Mouse (Mus musculus) liver (tissue): ENCODE data around the gene Wasl.

Experiments
- DNase-seq: peaks from one replicate; pipeline ENCODE4 v3.0.0-alpha.2; 2020; ENCODE audit warnings: mixed read lengths

The Wasl gene

GRCm38 (mm10) chr6:24602993-24603392, 61.8 kb downstream of the Wasl start:
- DNase-seq = no peak

- DNase-seq = no peak
These were observed 62.5 kb downstream of the Wasl start for GRCm38 (mm10) chr6:24602351-24602750.

DNA sequence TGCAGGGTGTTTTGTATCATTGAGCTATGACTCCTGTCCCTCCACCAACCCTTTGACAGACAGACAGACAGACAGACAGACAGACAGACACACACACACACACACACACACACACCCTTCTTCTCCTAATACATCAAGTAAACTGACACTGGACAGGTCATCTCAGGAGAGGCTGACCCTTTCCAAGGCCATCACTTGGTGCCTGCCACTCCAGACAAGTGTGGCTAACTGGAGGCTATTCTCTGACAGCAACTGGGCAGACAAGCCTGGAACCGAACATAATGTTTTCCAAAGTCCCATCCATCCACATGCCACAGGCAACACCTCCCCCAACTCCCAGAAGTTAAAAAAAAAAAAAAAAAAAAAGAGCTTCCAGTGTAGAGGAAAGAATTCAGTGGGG, 63.1 kb downstream of the Wasl start:
- no peak for DNase-seq

DNA sequence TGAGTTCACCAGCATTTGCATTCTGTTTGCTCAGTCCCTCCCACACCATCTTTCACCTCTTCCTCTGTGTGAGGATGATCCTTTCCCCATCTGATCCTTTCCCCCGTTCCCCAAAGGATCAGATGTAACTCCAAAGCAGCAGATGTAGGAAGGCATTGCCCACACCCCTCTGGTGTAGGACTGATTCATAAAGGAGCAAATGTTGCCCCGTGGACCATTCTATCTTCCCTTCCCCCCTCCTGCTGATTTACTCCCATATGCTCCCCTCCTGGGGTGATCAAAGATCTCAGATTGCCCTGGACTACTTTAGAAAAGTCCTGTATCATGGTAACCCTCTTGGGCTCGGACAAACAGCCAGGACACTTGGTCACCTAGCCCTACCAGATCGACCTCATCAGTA, 64.1 kb downstream of the Wasl start:
- DNase-seq = no peak

DNA sequence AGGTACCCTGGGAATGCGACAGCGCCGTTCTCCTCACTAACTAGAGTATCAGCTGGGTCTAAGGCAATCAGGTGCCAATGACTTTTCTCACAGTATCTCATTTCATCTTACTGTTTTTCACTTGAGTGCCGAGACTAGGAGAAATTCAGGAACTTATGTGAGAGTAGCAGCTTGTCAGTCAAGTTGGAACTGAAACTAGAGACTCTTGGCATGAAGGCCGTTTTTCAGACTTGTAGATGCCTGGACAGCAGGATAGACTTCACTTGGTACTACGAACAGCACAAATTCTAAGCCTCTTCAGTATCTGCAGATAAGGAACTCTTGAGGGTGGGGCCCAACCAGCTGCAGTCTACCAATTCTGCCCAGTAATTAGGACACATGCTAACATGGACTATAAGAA, 64.7 kb downstream of the Wasl start:
- no peak for DNase-seq

GRCm38 (mm10) chr6:24599639-24600038, 65.2 kb downstream of the Wasl start:
- DNase-seq = no peak

GRCm38 (mm10) chr6:24599179-24599578, 65.6 kb downstream of the Wasl start:
- DNase-seq = no peak

DNA sequence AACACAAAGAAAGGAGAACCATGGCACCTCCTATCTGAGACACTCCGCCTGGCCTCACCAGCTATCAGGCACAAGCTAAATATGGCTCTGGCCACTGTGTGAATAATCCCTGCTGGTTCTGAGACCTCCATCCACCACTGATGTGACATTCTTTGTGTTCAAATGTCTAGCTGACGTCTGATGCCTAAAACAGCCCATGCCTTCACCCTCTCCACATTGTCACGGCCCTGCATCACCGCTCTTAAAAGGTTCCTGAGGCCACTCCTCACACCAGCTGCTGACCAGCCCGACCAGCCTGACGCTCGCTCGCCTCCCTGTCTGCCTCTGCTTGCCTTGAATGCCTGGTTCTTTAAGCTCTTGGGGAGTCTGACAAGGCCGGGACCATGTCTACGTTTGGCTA, 67.3 kb downstream of the Wasl start, which contains the start of gene Lmod2:
Lmod2 (plus strand) TSS at position 263 of the 400 bp plus-strand sequence.
- DNase-seq = no peak

GRCm38 (mm10) chr6:24591525-24592218, 73.1 kb downstream of the Wasl start:
- DNase-seq = no peak

- no peak for DNase-seq
These were observed 74.5 kb downstream of the Wasl start for GRCm38 (mm10) chr6:24590282-24590681.

DNA sequence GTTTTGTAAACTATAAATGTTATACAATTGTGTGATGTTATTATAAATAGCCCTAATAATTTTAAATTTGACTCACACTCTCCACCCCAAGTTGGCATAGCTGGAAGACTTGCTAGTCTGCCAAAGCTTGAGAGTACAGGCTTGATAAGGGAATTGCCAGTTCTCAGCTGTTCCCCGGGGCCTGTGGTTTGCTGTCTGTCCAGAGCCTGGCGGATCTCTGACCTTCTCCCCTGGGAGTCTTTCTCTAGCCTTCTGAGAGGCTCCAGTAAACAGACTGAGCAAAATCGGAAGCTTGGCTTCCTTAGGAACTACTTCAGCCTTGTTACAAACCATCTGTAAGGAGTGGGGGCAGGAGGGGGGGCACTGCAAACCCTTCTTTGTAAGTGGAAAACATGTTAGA, 77.9 kb downstream of the Wasl start:
- DNase-seq = no peak

GRCm38 (mm10) chr6:24585431-24586310, 79.1 kb downstream of the Wasl start:
- DNase-seq = no peak

DNA sequence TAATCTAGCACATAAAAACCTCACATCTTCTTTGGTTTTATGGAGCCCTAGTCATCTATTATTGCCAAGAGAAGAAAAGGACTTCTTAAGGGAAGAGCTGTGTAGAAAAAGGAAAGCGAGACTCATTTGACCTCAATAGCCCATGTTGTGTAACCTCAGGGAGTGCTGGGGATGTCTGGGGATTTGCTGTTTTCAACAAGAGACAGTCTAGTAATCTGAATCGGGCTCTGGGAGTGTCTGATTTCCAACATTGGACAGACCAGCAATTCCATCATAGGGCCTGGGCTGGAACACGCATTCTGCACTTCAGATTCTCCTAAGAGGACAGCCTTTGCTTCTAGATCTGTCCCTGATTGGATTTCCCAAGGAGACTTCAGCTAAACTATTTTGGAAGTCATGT, 81.4 kb downstream of the Wasl start:
- no peak for DNase-seq

GRCm38 (mm10) chr6:24573319-24573718, 91.5 kb downstream of the Wasl start:
- no peak for DNase-seq

GRCm38 (mm10) chr6:24572431-24572830, 92.4 kb downstream of the Wasl start:
- no peak for DNase-seq

- DNase-seq = no peak
These were observed 93.7 kb downstream of the Wasl start for GRCm38 (mm10) chr6:24571126-24571525.

DNA sequence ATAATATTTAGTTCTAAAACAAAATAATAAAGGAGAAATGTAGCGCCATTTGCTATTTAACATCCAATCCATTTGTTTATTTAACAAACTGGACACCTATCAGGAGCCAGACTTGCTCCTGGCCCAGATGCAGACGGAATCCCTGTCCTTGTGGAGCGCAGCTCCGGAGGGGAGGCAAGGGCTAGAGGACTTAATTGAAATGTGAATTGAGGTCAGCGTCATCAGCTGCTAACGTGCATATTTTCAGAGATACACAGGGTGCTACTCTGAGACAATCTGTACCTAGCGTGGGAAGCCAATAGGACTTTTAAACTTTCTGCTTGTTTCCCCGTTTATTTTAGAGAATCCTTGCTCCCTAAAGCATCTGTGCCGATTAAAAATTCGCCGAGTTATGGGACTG, 94.5 kb downstream of the Wasl start:
- no peak for DNase-seq

DNA sequence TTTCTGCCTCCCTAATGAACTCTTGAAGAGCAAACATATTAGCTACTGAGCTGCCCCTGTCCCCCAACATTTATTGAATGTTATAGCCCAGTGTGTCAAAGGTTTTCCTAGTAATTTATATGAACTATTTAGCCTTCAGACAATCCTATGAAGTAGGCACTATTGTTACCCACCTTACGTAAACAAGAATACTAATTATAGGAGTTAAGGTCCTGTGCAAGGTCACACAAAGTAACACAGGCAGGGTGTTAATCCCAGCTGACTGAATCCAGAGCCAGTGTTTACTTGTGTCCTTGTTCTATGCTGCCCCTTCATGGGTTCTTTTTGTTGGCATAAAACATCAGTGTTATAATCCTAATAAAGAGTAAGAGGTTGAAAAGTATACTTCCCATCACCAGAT, 95.1 kb downstream of the Wasl start:
- no peak for DNase-seq

DNA sequence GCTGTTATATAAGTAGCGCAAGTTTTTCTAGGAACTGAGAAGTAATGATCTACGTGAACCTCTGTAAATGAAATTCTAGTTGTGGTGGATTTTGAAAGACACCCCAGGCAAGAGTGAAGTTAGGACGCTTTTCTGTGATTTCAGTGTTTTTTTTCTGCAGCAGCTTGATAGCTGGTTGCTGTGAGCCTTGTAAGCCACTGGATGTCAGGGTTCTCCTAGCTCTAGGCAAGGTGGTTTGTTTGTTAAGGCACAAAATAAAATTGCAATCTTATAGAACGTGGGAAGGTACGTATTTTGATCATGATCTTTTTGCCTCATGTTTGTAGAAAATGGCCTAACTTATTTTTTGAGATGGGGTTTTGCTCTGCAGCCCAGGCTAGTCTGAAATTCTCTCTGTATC, 95.8 kb downstream of the Wasl start:
- DNase-seq = no peak

GRCm38 (mm10) chr6:24564886-24565285, 99.9 kb downstream of the Wasl start:
- no peak for DNase-seq

- DNase-seq = no peak
These were observed 100.7 kb downstream of the Wasl start for GRCm38 (mm10) chr6:24564081-24564480.
